12 mouse cellular contexts compared by ENCODE assay signal in genomic region chr5:117889571-117889970, GRCm38 (mm10).
DNase-seq lines count a peak whose midpoint lies in the region; ATAC-seq lines count a peak whose summit lies in the region.
"Had no signal": no experiment of that assay in that cellular context is flagged by ENCODE, and none has a peak within 500 bp of the region (broad histone marks: within the 10 kb centered on the region; RNA-seq: fewer than 3 reads in every experiment).

No protein-coding gene starts in this region.

- no peaks in the 10 kb centered on the region for H3K9me3 ChIP-seq in forebrain, embryonic 16.5 days (ENCODE audit: control insufficient read depth, low read length)
- H3K9me3 ChIP-seq: liver, embryonic 15.5 days had no signal

- no peaks in the 10 kb centered on the region for H3K27me3 ChIP-seq in forebrain, embryonic 16.5 days (replicated peaks; ENCODE audit: control insufficient read depth, insufficient read depth, low read length)
- H3K27me3 ChIP-seq: liver, embryonic 15.5 days had no signal

- no peak overlapping the region for H3K9ac ChIP-seq in forebrain, embryonic 16.5 days (replicated peaks; ENCODE audit: low read depth, low read length)
- H3K9ac ChIP-seq: liver, embryonic 15.5 days had no signal

- ATAC-seq in forebrain, embryonic 16.5 days, result no peak
- ATAC-seq: forebrain, embryonic 14.5 days; intestine, postnatal 0 days had no signal

- no peak overlapping the region for H3K27ac ChIP-seq in forebrain, embryonic 16.5 days (ENCODE audit: low read length)
- H3K27ac ChIP-seq: liver, embryonic 15.5 days; stomach, postnatal 0 days had no signal

- 0 out of 2 replicates have a peak, but pooled peaks cover 5% of the 10 kb centered on the region for H3K4me1 ChIP-seq in forebrain, embryonic 16.5 days (replicated peaks; ENCODE audit: control insufficient read depth, insufficient read depth, low read length)
- H3K4me1 ChIP-seq: liver, embryonic 15.5 days had no signal

- WGBS in forebrain, embryonic 16.5 days, result 45% methylated on average over 8 of the region's 8 CpGs

- no peak overlapping the region for H3K4me3 ChIP-seq in forebrain, embryonic 16.5 days (replicated peaks; ENCODE audit: low read length)
- H3K4me3 ChIP-seq: liver, embryonic 15.5 days had no signal

- DNase-seq in gastrocnemius, postnatal 25 days, result peak; percentile 15
- DNase-seq in gastrocnemius, postnatal 4 days (ENCODE audit: low spot score in 2 of 2), result no peak
- DNase-seq in urinary bladder, postnatal 14 days (ENCODE audit: low spot score), result peak; percentile 30
- DNase-seq in urinary bladder, adult 2 months (ENCODE audit: low spot score), result no peak
- DNase-seq in cerebellum, adult 9-11 months, result peak; percentile 98
- peak; percentile 34 to 47 for DNase-seq in kidney, postnatal 4 days
- no peak for DNase-seq in B cell, adult 2 months

- no peak overlapping the region for H3K4me2 ChIP-seq in forebrain, embryonic 16.5 days (ENCODE audit: low read length)
- H3K4me2 ChIP-seq: liver, embryonic 15.5 days had no signal

- no peaks in the 10 kb centered on the region for H3K36me3 ChIP-seq in forebrain, embryonic 16.5 days (ENCODE audit: control insufficient read depth, insufficient read depth)
- H3K36me3 ChIP-seq: liver, embryonic 15.5 days had no signal

Comparison
In these comparisons a context has a peak if more than half of its experiments do, and no peak if none do; other contexts are left out.
1. DNase-seq: peak in gastrocnemius, postnatal 25 days (single experiment), urinary bladder, postnatal 14 days (single experiment), cerebellum, adult 9-11 months (single experiment) and kidney, postnatal 4 days (2 of 2); none in gastrocnemius, postnatal 4 days (0 of 2), urinary bladder, adult 2 months (single experiment) and B cell, adult 2 months (0 of 2).